Mouse (Mus musculus) lung, postnatal 0 days (tissue): Measurements from ENCODE around the gene Phf10. TPM values are rescaled to one million over a fixed set of nuclear protein-coding genes. Genes with fewer than 3 reads are reported as not detected.
A peak's percentile ranks its signal among the peaks of the same experiment; 100 is the strongest.

Source experiments
- ATAC-seq: fragments of 200-750 bp; cut with Nextera tagmentation; 2 replicates; pipeline ENCODE4 v1.8.0; 2017; ENCODE audit warnings: moderate library complexity
- DNase-seq: peaks from one replicate; pipeline ENCODE4 v3.0.0-alpha.2; 2016; ENCODE audit warnings: low spot score
- H3K27ac ChIP-seq: fragments of 300-500 bp; sonication (generic); 2 replicates; pipeline ENCODE4 v1.5.1; 2014; ENCODE audit warnings: antibody characterized with exemption, mild to moderate bottlenecking, low read length, mixed read lengths
- H3K27me3 ChIP-seq: fragments of 300-500 bp; sonication (generic); replicated peaks from 2 replicates; pipeline ENCODE4 v1.6.1; 2014; ENCODE audit warnings: low read length, mixed read lengths; ENCODE audit not compliant: insufficient read depth
- H3K36me3 ChIP-seq: fragments of 300-500 bp; sonication (generic); 2 replicates; pipeline ENCODE4 v1.6.1; 2014; ENCODE audit warnings: low read length, mixed read lengths; ENCODE audit not compliant: insufficient read depth
- H3K4me1 ChIP-seq: fragments of 300-500 bp; sonication (generic); 2 replicates; pipeline ENCODE4 v1.6.1; 2014; ENCODE audit warnings: antibody characterized with exemption, low read depth, low read length, mixed read lengths; ENCODE audit not compliant: insufficient read depth
- H3K4me2 ChIP-seq: fragments of 300-500 bp; sonication (generic); replicated peaks from 2 replicates; pipeline ENCODE4 v1.6.1; 2014; ENCODE audit warnings: low read depth, mild to moderate bottlenecking, low read length, moderate library complexity, mixed read lengths
- H3K4me3 ChIP-seq: fragments of 300-500 bp; sonication (generic); 2 replicates; pipeline ENCODE4 v1.5.1; 2014; ENCODE audit warnings: low read depth, low read length
- H3K9ac ChIP-seq: fragments of 300-500 bp; sonication (generic); replicated peaks from 2 replicates; pipeline ENCODE4 v1.6.1; 2014; ENCODE audit warnings: low read depth, mild to moderate bottlenecking
- H3K9me3 ChIP-seq: fragments of 300-500 bp; sonication (generic); 2 replicates; pipeline ENCODE4 v1.6.1; 2016; ENCODE audit warnings: low read length, mixed read lengths
- CTCF ChIP-seq: IDR thresholded peaks from 2 replicates; pipeline ENCODE4 v1.5.1; 2016; ENCODE audit warnings: antibody characterized with exemption, mild to moderate bottlenecking
- EP300 ChIP-seq: IDR thresholded peaks from 2 replicates; pipeline ENCODE4 v1.6.1; 2016; ENCODE audit warnings: antibody characterized with exemption, mild to moderate bottlenecking, control low read depth
- WGBS: fragments of 180-500 bp; shearing (Covaris S2); extraction: QIAGEN DNeasy Blood & Tissue Kit; methylation state at CpG from one replicate; pipeline ENCODE4 v1.1.7; 2014; 5-methylcytosine and 5-hydroxymethylcytosine counted together
- polyA plus RNA-seq: library from polyadenylated mRNA; unstranded; fragments of >200 nt; fragmentation: Nextera tagmentation; extraction: Ambion mirVana; gene quantifications from 2 replicates; pipeline ENCODE4 v1.2.1, GENCODE M21; 2015

Phf10 gene
- polyA plus RNA-seq, 1 experiment from 2014 or later = 32.5 TPM

DNA sequence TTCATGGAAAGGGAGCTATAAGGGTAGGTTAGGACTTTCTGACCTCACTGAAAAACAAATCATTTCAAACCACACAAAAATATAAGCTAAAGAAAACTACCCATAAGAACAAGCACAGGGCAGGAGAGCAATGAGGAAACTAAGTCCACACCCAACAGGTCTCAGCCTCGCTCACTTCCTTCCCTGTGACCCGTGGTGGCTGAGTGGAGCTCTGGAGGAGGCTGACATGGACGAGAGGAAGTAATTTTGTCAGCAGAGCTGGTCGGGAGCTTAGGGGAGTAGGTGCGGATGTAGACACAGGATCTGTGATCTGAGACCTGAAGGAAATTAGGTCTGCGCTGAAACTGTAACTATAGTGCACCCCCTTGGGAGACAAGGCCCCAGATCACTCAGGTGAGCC, 39.5 kb downstream of the Phf10 start:
- H3K9me3 ChIP-seq = no peaks in the 10 kb centered on the region
- TF ChIP-seq EP300 (no peak), CTCF (no peak)
- DNase-seq (no peak), ATAC-seq (no peak)
- H3K27me3 ChIP-seq = no peaks in the 10 kb centered on the region
- no peaks in the 10 kb centered on the region for H3K36me3 ChIP-seq
- H3K27ac ChIP-seq = no peak overlapping the region
- H3K4me3 ChIP-seq = no peak overlapping the region
- no peak overlapping the region for H3K9ac ChIP-seq
- no peaks in the 10 kb centered on the region for H3K4me1 ChIP-seq
- no peak overlapping the region for H3K4me2 ChIP-seq
- WGBS = 47% methylated on average over 6 of the region's 6 CpGs

DNA sequence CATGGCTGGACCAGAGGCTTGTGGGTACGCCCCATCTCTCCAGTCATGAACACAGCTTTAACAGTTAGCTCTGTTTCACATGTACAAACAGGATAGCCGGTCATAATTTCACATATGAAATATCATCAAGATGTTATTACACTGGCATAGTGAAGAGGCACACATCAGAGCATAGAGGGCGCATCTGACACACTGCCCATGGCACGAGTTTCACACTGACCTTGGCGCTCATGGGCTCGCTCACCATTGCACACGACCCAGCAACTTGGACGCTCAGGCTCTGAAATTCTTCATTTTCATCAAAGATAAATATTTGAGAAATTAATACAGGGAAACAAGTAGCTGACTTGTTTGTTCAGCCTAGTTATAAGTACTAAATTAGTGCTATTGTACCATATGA, 43.2 kb downstream of the Phf10 start:
- WGBS = 79% methylated on average over 8 of the region's 8 CpGs
- no peak for DNase-seq

DNA sequence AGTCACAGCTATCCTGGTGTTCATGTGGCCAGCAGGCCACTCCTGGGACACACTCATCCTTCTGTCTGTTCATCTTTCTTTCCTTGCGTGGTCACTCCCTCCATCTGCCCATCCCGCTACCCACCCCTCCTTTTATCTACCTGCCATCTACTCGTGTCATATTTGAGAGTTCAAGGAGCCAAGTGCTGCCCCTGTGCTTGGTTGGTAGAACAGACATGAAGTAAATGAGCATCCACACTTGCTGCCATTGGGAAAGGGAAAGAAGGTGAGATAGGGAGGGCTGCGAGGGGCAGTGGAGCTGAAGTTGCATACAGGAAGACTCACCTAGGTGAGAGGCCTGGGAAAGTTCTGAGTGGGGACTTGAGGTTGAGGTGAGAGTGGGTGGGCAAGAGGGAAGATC, 46.7 kb downstream of the Phf10 start:
- TF ChIP-seq EP300 (no peak), CTCF (no peak)
- Histone ChIP-seq H3K9me3 (no peaks in the 10 kb centered on the region), H3K27me3 (no peaks in the 10 kb centered on the region), H3K4me1 (no peaks in the 10 kb centered on the region), H3K4me3 (no peak overlapping the region), H3K36me3 (no peaks in the 10 kb centered on the region), H3K4me2 (no peak overlapping the region), H3K27ac (no peak overlapping the region), H3K9ac (no peak overlapping the region)
- DNase-seq (no peak), ATAC-seq (no peak)
- WGBS = 85% methylated on average over 4 of the region's 4 CpGs

More for the DNA sequence above, 43.2 kb downstream of the Phf10 start:
- H3K4me3 ChIP-seq = no peak overlapping the region
- H3K4me1 ChIP-seq = no peaks in the 10 kb centered on the region
- H3K27ac ChIP-seq = no peak overlapping the region
- no peaks in the 10 kb centered on the region for H3K36me3 ChIP-seq
- TF ChIP-seq CTCF (no peak), EP300 (no peak)
- H3K9ac ChIP-seq = no peak overlapping the region
- H3K4me2 ChIP-seq = no peak overlapping the region
- H3K9me3 ChIP-seq = no peaks in the 10 kb centered on the region
- no peak for ATAC-seq
- H3K27me3 ChIP-seq = no peaks in the 10 kb centered on the region

DNA sequence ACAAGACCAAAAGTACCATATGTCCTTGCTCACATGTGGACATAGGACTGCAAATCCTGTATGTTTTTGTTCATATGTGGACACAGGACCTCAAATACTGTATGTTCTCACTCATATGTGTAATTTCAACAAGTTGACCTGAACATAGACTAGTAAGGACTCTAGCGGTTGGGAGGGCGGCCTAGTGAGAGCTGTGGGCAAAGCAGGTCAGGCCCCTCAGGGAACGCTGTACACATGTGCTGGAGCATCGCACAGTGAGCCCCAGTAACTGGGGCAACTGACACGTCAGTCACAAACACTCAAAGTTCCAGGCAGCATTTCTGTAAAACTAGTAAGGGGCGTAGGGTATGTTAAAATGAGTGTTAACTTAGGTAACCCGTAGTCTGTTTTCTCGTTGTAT, 48.1 kb downstream of the Phf10 start:
- H3K9ac ChIP-seq = no peak overlapping the region
- no peak overlapping the region for H3K4me3 ChIP-seq
- H3K36me3 ChIP-seq = no peaks in the 10 kb centered on the region
- no peaks in the 10 kb centered on the region for H3K4me1 ChIP-seq
- DNase-seq = no peak
- no peak overlapping the region for H3K4me2 ChIP-seq
- ATAC-seq = no peak
- no peak overlapping the region for H3K27ac ChIP-seq
- no peaks in the 10 kb centered on the region for H3K9me3 ChIP-seq
- 84% methylated on average over 8 of the region's 8 CpGs for WGBS
- TF ChIP-seq CTCF (no peak), EP300 (no peak)
- H3K27me3 ChIP-seq = no peaks in the 10 kb centered on the region

DNA sequence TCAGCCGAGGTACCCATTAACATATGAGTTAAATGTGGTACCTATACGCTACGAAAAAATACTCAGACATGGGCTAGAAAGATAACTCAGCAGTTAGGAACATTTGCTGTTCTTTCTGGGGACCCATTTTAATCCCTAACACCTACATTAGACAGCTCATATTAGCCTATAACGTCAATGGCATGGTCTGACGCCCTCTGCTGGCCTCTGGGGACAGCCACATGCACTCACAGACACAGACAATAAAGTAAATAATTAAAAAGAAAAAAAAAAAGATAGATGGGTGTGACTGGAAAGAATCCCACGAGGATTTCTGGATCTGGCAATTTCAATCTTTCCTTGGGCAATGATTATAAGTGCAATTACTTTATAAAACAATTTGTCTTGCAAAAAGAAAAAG, 48.7 kb downstream of the Phf10 start:
- Histone ChIP-seq H3K4me3 (no peak overlapping the region), H3K4me2 (no peak overlapping the region), H3K27ac (no peak overlapping the region), H3K36me3 (no peaks in the 10 kb centered on the region), H3K27me3 (no peaks in the 10 kb centered on the region), H3K9me3 (no peaks in the 10 kb centered on the region), H3K4me1 (no peaks in the 10 kb centered on the region), H3K9ac (no peak overlapping the region)
- WGBS = 50% methylated on average over 6 of the region's 6 CpGs
- ATAC-seq = no peak
- DNase-seq = no peak
- TF ChIP-seq CTCF (peak; percentile 53), EP300 (no peak)

DNA sequence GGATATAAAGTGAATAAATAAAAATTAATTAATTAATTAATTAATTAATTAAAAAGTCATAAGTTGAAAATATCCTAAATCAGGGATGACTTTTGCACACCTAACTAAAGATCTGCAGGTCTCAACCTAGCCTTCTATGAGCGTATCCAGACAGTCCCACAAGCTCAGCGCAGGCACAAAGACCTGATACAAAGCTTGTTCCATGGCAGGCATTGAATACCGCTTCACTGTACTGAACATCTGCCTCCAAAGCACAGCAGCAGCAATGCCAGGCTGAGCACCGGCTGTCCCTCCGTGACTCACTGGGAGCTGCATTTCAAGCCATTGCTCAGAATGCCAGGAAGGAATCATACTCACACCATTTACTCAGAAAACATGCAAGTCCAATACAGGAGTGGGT, 50.3 kb downstream of the Phf10 start:
- no peaks in the 10 kb centered on the region for H3K9me3 ChIP-seq
- H3K27ac ChIP-seq = no peak overlapping the region
- H3K4me2 ChIP-seq = no peak overlapping the region
- DNase-seq (no peak), ATAC-seq (no peak)
- WGBS = 91% methylated on average over 5 of the region's 5 CpGs
- H3K9ac ChIP-seq = no peak overlapping the region
- TF ChIP-seq EP300 = no peak
- TF ChIP-seq CTCF = no peak
- no peak overlapping the region for H3K4me3 ChIP-seq
- H3K27me3 ChIP-seq = no peaks in the 10 kb centered on the region
- H3K4me1 ChIP-seq = no peaks in the 10 kb centered on the region
- H3K36me3 ChIP-seq = no peaks in the 10 kb centered on the region

DNA sequence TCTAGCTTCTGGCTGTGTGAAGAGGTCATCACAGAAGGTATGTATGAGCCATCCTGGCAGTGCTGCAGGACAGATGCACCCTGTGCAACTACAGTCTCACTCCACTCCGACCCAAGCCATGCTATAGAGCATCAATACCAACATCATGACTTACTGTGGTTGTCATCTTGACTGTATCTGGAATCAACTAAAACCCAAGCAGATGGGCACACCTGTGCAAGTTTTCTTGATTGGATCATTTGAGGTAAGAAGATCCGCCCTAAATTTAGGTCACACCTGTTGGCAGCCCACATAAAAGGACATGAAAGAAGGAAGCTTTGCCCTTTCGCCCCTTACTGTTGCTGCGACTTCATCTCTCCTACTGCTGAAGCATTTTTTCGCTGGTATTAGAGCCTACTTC, 51.7 kb downstream of the Phf10 start:
- DNase-seq = no peak
- 79% methylated on average over 5 of the region's 5 CpGs for WGBS

More for the DNA sequence above, 51.7 kb downstream of the Phf10 start:
- H3K27ac ChIP-seq = no peak overlapping the region
- H3K4me1 ChIP-seq = no peaks in the 10 kb centered on the region
- no peak overlapping the region for H3K9ac ChIP-seq
- no peaks in the 10 kb centered on the region for H3K27me3 ChIP-seq
- H3K36me3 ChIP-seq = no peaks in the 10 kb centered on the region
- no peak for TF ChIP-seq EP300
- no peak for TF ChIP-seq CTCF
- H3K9me3 ChIP-seq = no peaks in the 10 kb centered on the region
- no peak overlapping the region for H3K4me2 ChIP-seq
- ATAC-seq = no peak
- H3K4me3 ChIP-seq = no peak overlapping the region
